Mouse (Mus musculus) lung, postnatal 0 days (tissue): ENCODE results near the gene Ccdc73. TPM values are rescaled to one million over a fixed set of nuclear protein-coding genes. Genes with fewer than 3 reads are reported as not detected.
"Not testable (repeated sequence)": the region's sequence is repeated elsewhere in the genome, so short reads cannot be mapped to it uniquely, and the experiment has no call there.

ENCODE experiments used
- ATAC-seq: fragments of 200-750 bp; cut with Nextera tagmentation; 2 replicates; pipeline ENCODE4 v1.8.0; 2017; ENCODE audit warnings: moderate library complexity
- DNase-seq: peaks from one replicate; pipeline ENCODE4 v3.0.0-alpha.2; 2016; ENCODE audit warnings: low spot score
- H3K27ac ChIP-seq: fragments of 300-500 bp; sonication (generic); 2 replicates; pipeline ENCODE4 v1.5.1; 2014; ENCODE audit warnings: antibody characterized with exemption, mild to moderate bottlenecking, low read length, mixed read lengths
- H3K27me3 ChIP-seq: fragments of 300-500 bp; sonication (generic); replicated peaks from 2 replicates; pipeline ENCODE4 v1.6.1; 2014; ENCODE audit warnings: low read length, mixed read lengths; ENCODE audit not compliant: insufficient read depth
- H3K36me3 ChIP-seq: fragments of 300-500 bp; sonication (generic); 2 replicates; pipeline ENCODE4 v1.6.1; 2014; ENCODE audit warnings: low read length, mixed read lengths; ENCODE audit not compliant: insufficient read depth
- H3K4me1 ChIP-seq: fragments of 300-500 bp; sonication (generic); 2 replicates; pipeline ENCODE4 v1.6.1; 2014; ENCODE audit warnings: antibody characterized with exemption, low read depth, low read length, mixed read lengths; ENCODE audit not compliant: insufficient read depth
- H3K4me2 ChIP-seq: fragments of 300-500 bp; sonication (generic); replicated peaks from 2 replicates; pipeline ENCODE4 v1.6.1; 2014; ENCODE audit warnings: low read depth, mild to moderate bottlenecking, low read length, moderate library complexity, mixed read lengths
- H3K4me3 ChIP-seq: fragments of 300-500 bp; sonication (generic); 2 replicates; pipeline ENCODE4 v1.5.1; 2014; ENCODE audit warnings: low read depth, low read length
- H3K9ac ChIP-seq: fragments of 300-500 bp; sonication (generic); replicated peaks from 2 replicates; pipeline ENCODE4 v1.6.1; 2014; ENCODE audit warnings: low read depth, mild to moderate bottlenecking
- H3K9me3 ChIP-seq: fragments of 300-500 bp; sonication (generic); 2 replicates; pipeline ENCODE4 v1.6.1; 2016; ENCODE audit warnings: low read length, mixed read lengths
- CTCF ChIP-seq: IDR thresholded peaks from 2 replicates; pipeline ENCODE4 v1.5.1; 2016; ENCODE audit warnings: antibody characterized with exemption, mild to moderate bottlenecking
- EP300 ChIP-seq: IDR thresholded peaks from 2 replicates; pipeline ENCODE4 v1.6.1; 2016; ENCODE audit warnings: antibody characterized with exemption, mild to moderate bottlenecking, control low read depth
- WGBS: fragments of 180-500 bp; shearing (Covaris S2); extraction: QIAGEN DNeasy Blood & Tissue Kit; methylation state at CpG from one replicate; pipeline ENCODE4 v1.1.7; 2014; 5-methylcytosine and 5-hydroxymethylcytosine counted together
- polyA plus RNA-seq: library from polyadenylated mRNA; unstranded; fragments of >200 nt; fragmentation: Nextera tagmentation; extraction: Ambion mirVana; gene quantifications from 2 replicates; pipeline ENCODE4 v1.2.1, GENCODE M21; 2015

Gene Ccdc73
- polyA plus RNA-seq, 1 experiment from 2014 or later, result 9.2 TPM

DNA sequence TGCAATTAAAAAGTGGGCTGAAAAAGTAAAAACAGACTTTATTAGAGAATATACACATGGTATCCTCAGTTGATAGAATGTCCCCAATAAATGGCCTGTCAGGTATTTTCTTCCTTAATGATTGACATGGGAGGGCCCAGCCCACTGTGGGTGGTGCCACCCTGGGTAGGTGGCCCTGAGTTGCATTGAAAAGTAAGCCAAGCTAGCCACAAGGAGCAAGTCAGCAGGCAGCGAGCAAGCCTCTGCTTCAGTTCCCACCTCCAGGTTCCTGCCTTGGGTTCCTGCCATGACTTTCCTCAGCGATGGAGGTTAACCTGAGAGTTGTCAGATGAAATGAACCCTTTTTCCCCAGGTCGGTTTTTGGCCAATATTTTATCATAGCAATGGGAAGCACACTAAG is 150.2 kb downstream of the Ccdc73 start:
- 84% methylated on average over 3 of the region's 3 CpGs for WGBS
- no peaks in the 10 kb centered on the region for H3K9me3 ChIP-seq
- DNase-seq (no peak), ATAC-seq (no peak)
- H3K4me3 ChIP-seq, result no peak overlapping the region
- no peak overlapping the region; the same call in 1 of the 2 replicates for H3K4me2 ChIP-seq
- no peak overlapping the region for H3K27ac ChIP-seq
- H3K27me3 ChIP-seq, result no peaks in the 10 kb centered on the region
- H3K36me3 ChIP-seq, result 0 out of 2 replicates have a peak, but pooled peaks cover under 1% of the 10 kb centered on the region
- H3K9ac ChIP-seq, result no peak overlapping the region
- H3K4me1 ChIP-seq, result no peaks in the 10 kb centered on the region
- TF ChIP-seq EP300 (no peak), CTCF (no peak)

DNA sequence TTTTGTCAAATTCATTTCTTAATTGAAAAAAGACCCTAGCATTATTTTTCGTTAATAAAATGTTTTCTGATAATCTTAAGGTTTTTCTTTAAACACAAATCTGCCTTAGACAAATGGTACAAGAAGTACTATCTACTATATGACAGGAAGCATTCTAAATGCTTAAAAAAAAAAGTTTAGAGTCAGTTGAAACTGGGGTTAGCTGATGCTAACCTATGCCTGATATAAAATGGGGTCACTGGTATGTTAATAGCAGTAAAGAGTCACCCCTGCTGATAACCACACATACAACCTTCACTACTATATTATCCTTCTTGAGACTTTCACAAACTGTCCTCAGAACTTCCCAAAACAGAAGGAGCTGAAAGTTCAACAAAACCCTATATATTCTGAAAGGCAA is 151.9 kb downstream of the Ccdc73 start:
- ATAC-seq, result no peak
- 87% methylated on average over 1 of the region's 1 CpGs for WGBS

DNA sequence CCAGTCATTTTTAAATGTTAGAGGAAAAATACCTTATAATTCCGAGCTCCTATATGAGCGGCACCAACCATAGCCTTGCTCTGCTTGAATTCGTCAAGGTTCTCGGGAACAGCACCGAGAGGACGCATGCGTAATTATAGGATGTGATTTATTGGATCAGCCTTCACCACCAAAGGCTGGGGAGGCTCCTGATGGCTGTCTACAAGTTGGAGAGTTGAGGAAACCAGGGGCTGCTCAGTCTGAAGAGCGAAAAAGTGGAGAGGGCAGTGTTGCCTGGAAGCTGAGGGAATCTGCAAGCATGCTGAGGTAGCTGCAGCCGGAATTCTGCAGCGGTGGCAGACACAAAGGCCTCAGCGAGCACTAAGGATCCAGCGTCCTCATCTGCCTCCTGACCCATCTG is 153.7 kb downstream of the Ccdc73 start:
- no peak for TF ChIP-seq CTCF
- no peak for TF ChIP-seq EP300
- Histone ChIP-seq H3K4me3 (no peak overlapping the region), H3K9ac (no peak overlapping the region), H3K9me3 (no peaks in the 10 kb centered on the region), H3K36me3 (no peaks in the 10 kb centered on the region), H3K27me3 (no peaks in the 10 kb centered on the region), H3K27ac (no peak overlapping the region), H3K4me1 (no peaks in the 10 kb centered on the region), H3K4me2 (no peak overlapping the region)
- WGBS, result 76% methylated on average over 12 of the region's 12 CpGs
- no peak for DNase-seq
- no peak for ATAC-seq

More for the DNA sequence above, 151.9 kb downstream of the Ccdc73 start:
- Histone ChIP-seq H3K36me3 (no peaks in the 10 kb centered on the region), H3K4me1 (no peaks in the 10 kb centered on the region), H3K9ac (no peak overlapping the region), H3K27ac (no peak overlapping the region), H3K9me3 (no peaks in the 10 kb centered on the region), H3K4me2 (no peak overlapping the region), H3K27me3 (no peaks in the 10 kb centered on the region), H3K4me3 (no peak overlapping the region)
- DNase-seq, result no peak
- no peak for TF ChIP-seq EP300

DNA sequence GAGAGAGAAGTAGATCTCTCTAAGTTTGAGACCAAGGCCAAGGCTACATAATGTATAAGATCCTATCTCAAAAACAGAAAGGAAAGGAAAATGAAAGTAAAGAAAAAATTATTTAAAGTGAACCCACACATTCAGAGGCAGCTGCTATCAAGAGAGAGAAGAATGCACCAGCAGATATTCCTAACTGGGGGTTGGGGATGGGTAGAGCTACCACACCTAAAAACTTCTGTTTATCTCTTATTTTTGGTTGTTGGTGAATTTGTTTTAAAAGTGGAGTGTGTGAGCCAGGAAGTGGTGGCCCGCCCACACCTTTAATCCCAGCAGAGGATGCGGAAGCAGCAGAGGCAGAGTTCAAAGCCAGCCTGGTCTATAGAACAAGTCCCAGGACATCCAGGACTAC is 154.2 kb downstream of the Ccdc73 start:
- 94% methylated on average over 2 of the region's 2 CpGs for WGBS
- Histone ChIP-seq H3K27me3 (no peaks in the 10 kb centered on the region), H3K4me2 (no peak overlapping the region), H3K4me3 (no peak overlapping the region), H3K27ac (no peak overlapping the region), H3K4me1 (no peaks in the 10 kb centered on the region), H3K36me3 (no peaks in the 10 kb centered on the region), H3K9me3 (no peaks in the 10 kb centered on the region), H3K9ac (no peak overlapping the region)
- no peak for DNase-seq
- TF ChIP-seq CTCF (no peak), EP300 (no peak)
- no peak for ATAC-seq

DNA sequence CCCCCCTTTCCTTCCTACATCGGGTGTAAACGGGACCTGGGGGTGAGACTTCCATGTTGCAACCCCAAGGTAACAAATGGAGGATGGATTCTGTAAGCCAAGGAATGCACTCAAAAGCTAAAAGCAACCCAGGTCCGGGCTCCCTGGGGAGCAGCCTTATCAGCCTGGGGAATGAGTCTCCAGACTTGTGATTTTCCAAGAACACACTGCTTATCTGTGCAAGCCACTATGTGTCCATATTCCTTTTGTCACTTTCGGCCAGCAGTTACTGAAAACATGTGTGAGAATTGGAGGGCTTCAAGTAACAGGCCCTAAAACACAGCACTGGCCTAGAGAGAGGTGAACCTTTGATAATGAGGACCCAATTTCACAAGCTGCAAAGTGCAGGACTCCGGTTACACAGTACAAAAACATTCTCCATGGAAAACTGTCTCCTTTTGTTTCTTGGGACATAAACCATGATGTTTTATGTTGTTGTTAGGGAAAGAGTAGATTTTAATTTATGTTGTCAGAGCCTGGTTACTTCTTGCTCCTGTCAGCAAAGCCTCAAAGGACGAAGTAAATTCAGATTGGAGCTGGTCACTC is 155.5 kb downstream of the Ccdc73 start:
- ATAC-seq, result no peak
- DNase-seq, result no peak
- Histone ChIP-seq H3K4me3 (no peak overlapping the region), H3K36me3 (no peaks in the 10 kb centered on the region), H3K27ac (no peak overlapping the region), H3K9ac (no peak overlapping the region), H3K4me1 (no peaks in the 10 kb centered on the region), H3K4me2 (no peak overlapping the region), H3K9me3 (no peaks in the 10 kb centered on the region), H3K27me3 (no peaks in the 10 kb centered on the region)
- 69% methylated on average over 6 of the region's 6 CpGs for WGBS
- TF ChIP-seq CTCF, result no peak
- TF ChIP-seq EP300, result no peak

DNA sequence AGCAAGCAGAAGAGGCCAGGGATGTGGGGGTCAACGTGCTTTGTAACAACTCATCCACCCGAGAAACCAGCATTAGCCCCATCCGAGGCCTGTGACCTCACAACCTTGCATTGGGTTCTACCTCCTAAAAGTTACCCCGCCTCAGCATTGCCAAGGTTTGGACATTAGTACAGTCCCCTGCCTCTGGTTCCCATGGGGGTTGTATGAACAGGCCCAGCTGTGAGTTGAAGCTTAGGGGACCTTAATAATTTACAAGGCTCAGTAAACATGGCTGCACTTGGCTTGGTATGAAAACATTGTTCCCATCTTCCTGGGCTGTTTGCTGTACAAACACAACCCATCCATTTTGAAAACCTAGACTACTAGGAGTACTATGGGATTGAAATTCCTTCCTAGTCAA is 156.2 kb downstream of the Ccdc73 start:
- DNase-seq (no peak), ATAC-seq (no peak)
- WGBS, result 80% methylated on average over 4 of the region's 4 CpGs
- no peak overlapping the region for H3K4me3 ChIP-seq
- H3K4me1 ChIP-seq, result no peaks in the 10 kb centered on the region
- H3K36me3 ChIP-seq, result no peaks in the 10 kb centered on the region
- H3K27me3 ChIP-seq, result no peaks in the 10 kb centered on the region
- no peak overlapping the region for H3K9ac ChIP-seq
- no peak overlapping the region for H3K27ac ChIP-seq
- TF ChIP-seq EP300 (no peak), CTCF (no peak)
- no peaks in the 10 kb centered on the region for H3K9me3 ChIP-seq
- H3K4me2 ChIP-seq, result no peak overlapping the region

DNA sequence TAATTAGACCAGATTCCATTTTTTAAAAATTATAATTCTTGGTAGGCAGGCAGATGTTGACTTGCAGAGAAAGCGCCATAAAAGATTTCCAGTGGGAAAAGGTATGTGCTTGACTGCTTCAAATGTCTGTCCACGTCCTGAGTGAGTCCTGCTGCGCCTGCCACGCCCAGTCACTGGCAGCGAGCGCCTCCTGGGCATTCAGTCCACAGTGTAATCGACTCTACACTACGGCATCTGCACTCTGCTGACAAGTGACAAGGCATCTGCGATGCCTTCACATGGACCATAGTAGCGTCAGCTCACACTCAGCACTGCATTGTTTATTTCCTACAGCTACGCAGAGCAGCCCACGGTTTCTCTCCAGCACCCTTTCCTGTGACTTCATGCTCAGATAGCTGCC is 158.0 kb downstream of the Ccdc73 start:
- WGBS, result 62% methylated on average over 11 of the region's 12 CpGs

More for the DNA sequence above, 158.0 kb downstream of the Ccdc73 start:
- H3K4me1 ChIP-seq, H3K27me3 ChIP-seq, H3K9ac ChIP-seq, DNase-seq, H3K27ac ChIP-seq, H3K36me3 ChIP-seq, H3K4me2 ChIP-seq, ATAC-seq, H3K9me3 ChIP-seq, H3K4me3 ChIP-seq: not testable (repeated sequence)
